Mouse (Mus musculus) cerebellum, postnatal 36 days (tissue): ENCODE measurements at regions not wholly inside any gene's neighbourhood (a gene's known extent, or its start where the extent isn't known, plus 50 kb on each side); places are given as distances from the start of the nearest gene placed in this dataset.
"Not testable (repeated sequence)": the region's sequence is repeated elsewhere in the genome, so short reads cannot be mapped to it uniquely, and the experiment has no call there.

Experiments used
- DNase-seq, 2 experiments: peaks; one replicate each; pipeline ENCODE4 v3.0.0; 2021 to 2022; ENCODE audit warnings: mixed read lengths in 2 of 2

- peak; percentile 16 to 21 for DNase-seq
These were observed 153.8 kb downstream of the Cd109 start for GRCm38 (mm10) chr9:78769168-78769567.

GRCm38 (mm10) chr9:78773936-78774335 lies 158.6 kb downstream of the Cd109 start:
- DNase-seq, result no peak

- peak; percentile 48 to 57 for DNase-seq
These were observed 160.1 kb downstream of the Cd109 start for GRCm38 (mm10) chr9:78775462-78775861.

- DNase-seq, result no peak
These were observed 165.2 kb downstream of the Cd109 start for GRCm38 (mm10) chr9:78780595-78780994.

- DNase-seq, result no peak
These were observed 167.0 kb downstream of the Cd109 start for GRCm38 (mm10) chr9:78782297-78782696.

GRCm38 (mm10) chr9:78782860-78783259 lies 167.5 kb downstream of the Cd109 start:
- DNase-seq, result no peak

GRCm38 (mm10) chr9:78787866-78788265 lies 172.5 kb downstream of the Cd109 start:
- DNase-seq, result peak; percentile 3 to 49

GRCm38 (mm10) chr9:78789703-78790102 lies 174.4 kb downstream of the Cd109 start:
- DNase-seq, result no peak

GRCm38 (mm10) chr9:78790155-78790554 lies 174.8 kb downstream of the Cd109 start:
- DNase-seq, result no peak

GRCm38 (mm10) chr9:78795801-78796200 lies 180.5 kb downstream of the Cd109 start:
- DNase-seq, result no peak

GRCm38 (mm10) chr9:78817221-78817620 lies 201.9 kb downstream of the Cd109 start:
- DNase-seq, result no peak

GRCm38 (mm10) chr9:78821554-78822212 lies 206.3 kb downstream of the Cd109 start:
- peak; percentile 16 to 23 for DNase-seq

- peak in 1 of 2 experiments; percentile 6 for DNase-seq
These were observed 229.8 kb downstream of the Cd109 start for GRCm38 (mm10) chr9:78844969-78845683.

- DNase-seq, result peak; percentile 41
These were observed 230.8 kb downstream of the Cd109 start for GRCm38 (mm10) chr9:78846110-78846509.

- no peak for DNase-seq
These were observed 232.7 kb downstream of the Cd109 start for GRCm38 (mm10) chr9:78847890-78848563.

- DNase-seq, result not testable (repeated sequence)
These were observed 233.2 kb downstream of the Cd109 start for GRCm38 (mm10) chr9:78848564-78848893.

GRCm38 (mm10) chr9:78856981-78857380 lies 241.6 kb downstream of the Cd109 start:
- DNase-seq, result no peak

- DNase-seq, result no peak
These were observed 244.6 kb downstream of the Cd109 start for GRCm38 (mm10) chr9:78859956-78860355.

GRCm38 (mm10) chr9:78872561-78872960 lies 257.2 kb downstream of the Cd109 start:
- DNase-seq, result peak; percentile 8 to 13

- peak; percentile 59 to 60 for DNase-seq
These were observed 264.8 kb downstream of the Cd109 start for GRCm38 (mm10) chr9:78879955-78880642.

GRCm38 (mm10) chr9:78880643-78881306 lies 265.4 kb downstream of the Cd109 start:
- DNase-seq, result no peak

- no peak for DNase-seq
These were observed 266.0 kb downstream of the Cd109 start for GRCm38 (mm10) chr9:78881307-78881790.

- no peak for DNase-seq
These were observed 287.9 kb downstream of the Cd109 start for GRCm38 (mm10) chr9:78903211-78903610.
